Mouse (Mus musculus) neural tube, embryonic 11.5 days (tissue): ENCODE data around the gene Foxc2. TPM values are rescaled to one million over a fixed set of nuclear protein-coding genes. Genes with fewer than 3 reads are reported as not detected.

Experiments
- ATAC-seq: fragments of 200-750 bp; cut with Nextera tagmentation; 2 replicates; pipeline ENCODE4 v1.8.0; 2017; ENCODE audit warnings: moderate number of reproducible peaks, mild to moderate bottlenecking, moderate TSS enrichment, moderate library complexity; ENCODE audit not compliant: insufficient read depth, low FRiP score, low TSS enrichment
- DNase-seq: peaks from one replicate; pipeline ENCODE4 v3.0.0-alpha.2; 2015; ENCODE audit warnings: low spot score
- H3K27ac ChIP-seq: fragments of 300-500 bp; sonication (generic); 2 replicates; pipeline ENCODE4 v1.5.1; 2014; ENCODE audit warnings: low read depth, mild to moderate bottlenecking, low read length
- H3K27me3 ChIP-seq: fragments of 300-500 bp; sonication (generic); 2 replicates; pipeline ENCODE4 v1.6.1; 2014; ENCODE audit warnings: mild to moderate bottlenecking, low read length, mixed read lengths; ENCODE audit not compliant: control insufficient read depth, insufficient read depth
- H3K36me3 ChIP-seq: fragments of 300-500 bp; sonication (generic); 2 replicates; pipeline ENCODE4 v1.6.1; 2014; ENCODE audit warnings: mild to moderate bottlenecking, low read length, moderate library complexity, mixed read lengths; ENCODE audit not compliant: control insufficient read depth, insufficient read depth
- H3K4me1 ChIP-seq: fragments of 300-500 bp; sonication (generic); 2 replicates; pipeline ENCODE4 v1.6.1; 2014; ENCODE audit warnings: low read length, mixed read lengths; ENCODE audit not compliant: control insufficient read depth, insufficient read depth
- H3K4me2 ChIP-seq: fragments of 300-500 bp; sonication (generic); 2 replicates; pipeline ENCODE4 v1.6.1; 2014; ENCODE audit warnings: low read depth, mild to moderate bottlenecking, moderate library complexity
- H3K4me3 ChIP-seq: fragments of 300-500 bp; sonication (generic); 2 replicates; pipeline ENCODE4 v1.5.1; 2014; ENCODE audit warnings: low read depth, low read length
- H3K9ac ChIP-seq: fragments of 300-500 bp; sonication (generic); 2 replicates; pipeline ENCODE4 v1.6.1; 2014; ENCODE audit warnings: mild to moderate bottlenecking, low read length
- H3K9me3 ChIP-seq: fragments of 300-500 bp; sonication (generic); 2 replicates; pipeline ENCODE4 v1.6.1; 2016; ENCODE audit warnings: low read length; ENCODE audit not compliant: control insufficient read depth
- WGBS: fragments of 180-500 bp; shearing (Covaris S2); extraction: QIAGEN DNeasy Blood & Tissue Kit; methylation state at CpG from one replicate; pipeline ENCODE4 v1.1.7; 2014; 5-methylcytosine and 5-hydroxymethylcytosine counted together
- polyA plus RNA-seq: library from polyadenylated mRNA; unstranded; fragments of >200 nt; fragmentation: Nextera tagmentation; extraction: Ambion mirVana; gene quantifications from 2 replicates; pipeline ENCODE4 v1.2.1, GENCODE M21; 2014

The Foxc2 gene
- polyA plus RNA-seq, 1 experiment from 2014 or later, result 15.5 TPM

DNA sequence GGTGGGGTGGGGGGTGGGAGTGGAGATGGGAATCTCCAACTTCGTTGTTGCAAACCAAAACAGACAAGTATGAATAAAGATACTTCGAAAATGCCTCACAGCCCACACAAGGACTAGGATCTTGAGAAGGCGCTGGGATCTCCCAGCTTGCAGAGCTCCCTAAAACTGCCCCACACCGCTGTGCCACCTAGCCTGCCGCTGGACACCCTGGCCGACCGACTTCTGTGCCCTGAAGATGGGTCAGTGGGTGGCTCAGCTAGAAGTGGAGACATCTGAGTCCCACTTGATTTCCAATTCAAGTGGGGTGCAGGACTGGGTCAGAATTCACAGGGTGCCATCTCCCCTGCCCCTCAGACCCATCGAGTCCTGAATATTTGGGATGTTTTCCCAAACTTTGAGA lies 5.7 kb downstream of the Foxc2 start:
- Histone ChIP-seq H3K4me3 (no peak overlapping the region), H3K4me2 (no peak overlapping the region; the same call in 1 of the 2 replicates), H3K4me1 (0 out of 2 replicates have a peak, but pooled peaks cover 6% of the 10 kb centered on the region), H3K9me3 (no peaks in the 10 kb centered on the region), H3K27ac (no peak overlapping the region), H3K36me3 (no peaks in the 10 kb centered on the region), H3K27me3 (peaks cover 97% of the 10 kb centered on the region), H3K9ac (no peak overlapping the region)
- DNase-seq, result no peak
- no peak for ATAC-seq
- 10% methylated on average over 8 of the region's 8 CpGs for WGBS

DNA sequence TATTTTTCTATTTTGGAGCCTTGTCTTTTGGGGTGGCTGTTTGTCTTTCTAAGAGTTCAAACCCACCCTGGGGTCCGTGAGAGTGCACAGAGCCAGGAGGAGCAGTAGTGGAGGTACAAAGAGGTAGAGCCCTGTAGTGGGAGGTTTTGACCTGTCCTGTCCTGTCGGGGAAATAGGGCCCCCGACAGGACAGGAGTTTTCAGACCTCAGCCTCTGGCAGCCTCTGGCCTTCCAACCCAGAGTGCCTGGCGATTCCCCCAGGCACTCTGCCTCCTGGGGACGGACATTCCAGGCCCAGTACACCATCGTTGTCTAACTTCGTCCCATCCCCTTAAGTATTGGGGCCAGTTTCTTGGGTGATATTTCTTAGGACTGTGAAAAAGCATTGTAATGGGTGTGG lies 6.4 kb downstream of the Foxc2 start:
- Histone ChIP-seq H3K9ac (no peak overlapping the region), H3K27me3 (peaks cover 97% of the 10 kb centered on the region), H3K9me3 (no peaks in the 10 kb centered on the region), H3K4me1 (0 out of 2 replicates have a peak, but pooled peaks cover 3% of the 10 kb centered on the region), H3K27ac (no peak overlapping the region), H3K4me3 (no peak overlapping the region), H3K4me2 (no peak overlapping the region), H3K36me3 (no peaks in the 10 kb centered on the region)
- WGBS, result 5% methylated on average over 7 of the region's 7 CpGs
- DNase-seq, result no peak
- no peak for ATAC-seq

- no peaks in the 10 kb centered on the region for H3K9me3 ChIP-seq
- no peak for DNase-seq
- peaks cover 96% of the 10 kb centered on the region for H3K27me3 ChIP-seq
- no peak overlapping the region for H3K4me3 ChIP-seq
- H3K4me1 ChIP-seq, result peaks cover 3% of the 10 kb centered on the region; the same call in 1 of the 2 replicates
- ATAC-seq, result no peak
- no peak overlapping the region for H3K9ac ChIP-seq
- WGBS, result 43% methylated on average over 2 of the region's 2 CpGs
- H3K36me3 ChIP-seq, result no peaks in the 10 kb centered on the region
- no peak overlapping the region for H3K27ac ChIP-seq
- H3K4me2 ChIP-seq, result no peak overlapping the region
Observed at GRCm38 (mm10) chr8:121123113-121123512, 7.1 kb downstream of the Foxc2 start.

DNA sequence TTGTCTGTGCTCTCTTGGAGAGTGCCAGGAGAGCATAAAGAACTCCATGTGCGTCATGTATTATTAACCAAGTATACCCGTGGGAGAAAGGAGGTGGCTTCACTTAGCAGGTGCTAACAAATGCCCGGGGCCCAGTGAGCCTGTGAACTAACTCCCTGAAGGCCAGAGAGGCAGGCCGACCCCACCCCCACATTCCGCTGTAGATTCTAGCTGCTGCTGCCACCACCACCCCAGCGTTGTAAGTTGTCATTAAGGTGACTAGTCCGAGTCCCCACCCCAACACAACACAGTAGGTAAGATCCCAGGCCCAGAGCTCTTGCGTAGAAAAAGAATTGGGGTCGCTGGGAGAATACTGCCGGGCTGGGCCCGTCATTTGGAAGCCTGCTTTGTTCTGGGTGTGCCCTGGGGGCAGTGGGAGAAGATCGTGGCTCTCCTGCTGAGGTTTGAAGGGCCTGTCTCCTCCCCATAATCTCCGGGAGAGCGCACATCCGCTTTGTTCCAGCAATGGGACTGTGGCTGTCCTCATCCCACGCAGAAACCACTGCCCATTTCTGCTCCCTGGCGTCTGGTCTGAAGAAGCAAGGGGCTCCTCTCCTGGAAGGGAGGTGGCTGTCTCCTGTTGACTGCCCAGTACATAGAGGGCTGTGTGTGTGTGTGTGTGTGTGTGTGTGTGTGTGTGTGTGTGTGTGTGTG lies 8.7 kb downstream of the Foxc2 start:
- Histone ChIP-seq H3K9ac (no peak overlapping the region), H3K27ac (no peak overlapping the region), H3K4me2 (peak overlapping the region; percentile 50; the same call in 1 of the 2 replicates), H3K36me3 (no peaks in the 10 kb centered on the region), H3K4me1 (peaks cover 8% of the 10 kb centered on the region), H3K4me3 (no peak overlapping the region), H3K9me3 (no peaks in the 10 kb centered on the region), H3K27me3 (peaks cover 96% of the 10 kb centered on the region)
- ATAC-seq (no peak), DNase-seq (no peak)
- WGBS, result 2% methylated on average over 17 of the region's 17 CpGs

DNA sequence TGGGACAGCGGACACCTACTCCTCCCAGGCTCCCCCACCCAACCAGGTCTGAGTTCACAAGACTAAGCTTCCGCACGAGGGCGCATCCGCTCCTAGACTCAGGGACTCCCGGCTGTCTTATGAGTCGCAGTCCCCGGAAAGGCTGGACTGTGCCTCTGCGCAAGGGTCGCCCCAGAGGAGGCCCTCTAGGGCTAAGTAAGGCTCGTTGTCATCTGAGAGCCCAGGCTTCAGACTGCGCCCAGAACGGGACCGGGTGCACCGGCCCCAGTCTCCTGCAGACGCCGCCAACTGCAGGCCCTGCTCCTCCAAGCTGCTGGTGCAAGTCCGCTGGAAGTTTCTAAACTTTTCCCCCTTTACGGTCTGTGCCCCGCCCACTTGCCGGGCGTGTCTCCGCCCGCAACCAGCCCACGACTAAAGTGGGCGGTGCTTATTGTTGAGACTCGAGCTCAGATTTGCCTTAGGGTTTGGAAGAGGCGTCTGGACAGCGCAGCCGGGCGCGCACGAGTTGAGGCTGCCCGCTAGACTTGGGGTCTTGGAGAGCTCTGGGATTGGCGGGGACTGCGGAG lies 9.4 kb downstream of the Foxc2 start:
- Histone ChIP-seq H3K4me2 (peak overlapping the region; percentile 50), H3K27me3 (peaks cover 96% of the 10 kb centered on the region), H3K27ac (no peak overlapping the region), H3K4me1 (peaks cover 8% of the 10 kb centered on the region), H3K9ac (no peak overlapping the region), H3K4me3 (peak overlapping the region; percentile 24; the same call in 1 of the 2 replicates), H3K36me3 (no peaks in the 10 kb centered on the region), H3K9me3 (no peaks in the 10 kb centered on the region)
- under 1% methylated on average over 36 of the region's 36 CpGs for WGBS
- peak; percentile 85 for DNase-seq
- ATAC-seq, result peak; percentile 71

DNA sequence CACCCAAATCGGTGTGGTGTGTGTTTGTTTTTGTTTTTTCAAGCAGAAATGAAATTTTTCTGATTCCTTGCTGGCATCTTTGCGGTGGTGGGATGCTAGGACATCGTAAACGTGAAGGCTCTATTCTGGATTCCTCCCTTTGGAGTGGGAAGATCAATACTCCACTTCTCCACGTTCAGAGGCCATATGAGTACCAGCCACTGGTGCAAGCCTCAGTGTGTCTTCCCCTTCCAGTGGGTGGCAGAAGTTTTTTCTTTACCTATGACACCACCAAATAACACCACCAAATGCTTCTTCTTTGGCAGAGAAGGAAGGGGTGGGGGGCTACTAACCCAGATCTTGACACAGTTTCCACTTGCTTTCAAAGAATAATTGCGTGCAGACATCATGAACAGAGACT lies 10.2 kb downstream of the Foxc2 start:
- Histone ChIP-seq H3K4me3 (no peak overlapping the region), H3K9me3 (no peaks in the 10 kb centered on the region), H3K4me2 (peak overlapping the region; percentile 50; the same call in 1 of the 2 replicates), H3K27me3 (peaks cover 91% of the 10 kb centered on the region), H3K27ac (no peak overlapping the region), H3K36me3 (no peaks in the 10 kb centered on the region), H3K9ac (no peak overlapping the region), H3K4me1 (peaks cover 8% of the 10 kb centered on the region)
- no peak for ATAC-seq
- 6% methylated on average over 6 of the region's 6 CpGs for WGBS
- no peak for DNase-seq

GRCm38 (mm10) chr8:121126694-121127093 lies 10.7 kb downstream of the Foxc2 start:
- Histone ChIP-seq H3K9me3 (no peaks in the 10 kb centered on the region), H3K36me3 (no peaks in the 10 kb centered on the region), H3K4me1 (peaks cover 8% of the 10 kb centered on the region), H3K27ac (no peak overlapping the region), H3K4me2 (no peak overlapping the region), H3K27me3 (peaks cover 87% of the 10 kb centered on the region), H3K4me3 (no peak overlapping the region), H3K9ac (no peak overlapping the region)
- DNase-seq, result no peak
- WGBS, result 3% methylated on average over 6 of the region's 6 CpGs
- ATAC-seq, result no peak

DNA sequence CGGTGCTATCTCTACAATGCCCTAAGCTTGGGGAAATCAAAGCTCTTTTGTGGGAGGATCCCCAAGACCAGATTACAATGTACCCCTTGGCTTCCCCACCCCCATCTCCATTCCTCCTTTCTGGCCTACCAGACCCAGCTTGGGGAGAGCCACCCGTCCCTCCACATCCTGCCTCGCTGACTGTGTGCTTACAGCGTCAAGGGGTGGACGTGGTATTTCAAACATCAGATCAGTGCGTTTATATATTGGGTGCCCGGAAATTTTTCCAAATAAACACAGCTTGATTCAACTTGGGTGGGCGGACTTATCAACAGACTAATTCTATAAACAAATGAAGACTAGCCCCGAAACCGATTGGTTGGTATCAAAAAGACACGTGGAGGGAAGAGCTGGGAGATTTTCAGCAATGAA lies 11.3 kb downstream of the Foxc2 start:
- Histone ChIP-seq H3K9ac (no peak overlapping the region), H3K9me3 (no peaks in the 10 kb centered on the region), H3K27ac (no peak overlapping the region), H3K36me3 (no peaks in the 10 kb centered on the region), H3K4me1 (peaks cover 8% of the 10 kb centered on the region), H3K27me3 (peaks cover 81% of the 10 kb centered on the region), H3K4me3 (no peak overlapping the region), H3K4me2 (no peak overlapping the region)
- WGBS, result 4% methylated on average over 11 of the region's 11 CpGs
- ATAC-seq (no peak), DNase-seq (no peak)
